Mouse (Mus musculus): Measurements from ENCODE around the gene Arfgef3.
"Not testable (repeated sequence)": the region's sequence is repeated elsewhere in the genome, so short reads cannot be mapped to it uniquely, and the experiment has no call there.

Arfgef3 gene

DNA sequence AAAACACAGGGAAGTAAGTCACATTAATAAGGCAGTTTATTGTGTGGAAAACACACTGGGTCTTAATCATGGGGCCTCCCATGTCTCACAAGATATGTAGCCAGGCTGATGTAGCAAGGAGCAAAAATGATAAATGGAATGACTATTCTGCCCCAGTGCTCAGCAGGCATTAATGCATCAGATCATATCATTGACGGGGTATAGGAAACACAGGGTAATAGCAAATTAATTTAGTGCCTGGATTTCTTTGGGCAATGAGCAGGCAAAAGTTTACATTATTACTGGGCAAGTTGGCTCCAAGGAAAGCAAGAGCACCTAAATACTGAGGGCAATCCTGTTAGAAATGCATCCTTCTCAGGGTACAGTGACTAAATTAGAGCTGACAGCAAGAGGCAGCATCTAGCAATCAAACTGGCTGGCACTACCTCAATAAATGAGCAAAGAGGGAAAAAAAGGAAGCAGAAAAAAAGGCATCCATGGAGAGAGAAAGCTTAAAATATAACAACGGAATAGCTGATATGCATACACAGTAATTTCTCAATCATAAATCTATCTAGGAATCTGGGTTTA lies 62.3 kb downstream of the Arfgef3 start:
- no peak for DNase-seq (ENCODE audit: low read depth)

DNA sequence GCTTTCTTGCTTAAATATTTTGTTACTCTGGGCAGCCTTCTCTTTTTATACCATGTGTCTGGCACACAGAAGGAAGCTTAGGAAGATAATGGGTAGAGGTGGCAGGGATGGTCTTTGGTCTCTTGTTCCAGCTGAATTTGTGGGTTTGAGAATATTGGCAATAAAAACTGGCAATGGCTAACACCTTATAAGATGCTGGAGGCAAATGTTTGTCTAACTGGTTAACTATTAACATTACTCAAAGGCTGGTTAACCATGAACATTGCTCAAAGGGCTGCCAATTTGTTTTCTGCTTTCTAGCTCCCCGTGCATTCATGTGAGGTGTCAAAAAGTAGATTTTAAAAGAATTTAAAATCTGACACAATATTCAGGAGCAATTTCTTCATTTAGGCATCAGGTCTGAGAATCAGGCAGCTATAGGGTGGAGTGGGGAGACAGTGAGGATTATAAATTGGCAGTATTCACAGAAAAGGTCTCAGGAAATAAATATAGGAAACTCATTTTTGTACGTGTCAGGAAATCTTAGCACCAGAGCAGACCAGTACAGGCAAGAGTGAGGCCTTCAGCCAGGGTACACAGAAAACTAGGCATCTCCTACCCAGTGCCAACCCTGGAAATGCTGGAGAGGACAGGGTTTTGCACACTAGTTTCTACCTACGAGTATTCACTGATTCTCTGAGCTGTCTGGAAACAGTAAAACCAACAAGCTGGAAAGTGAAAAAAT lies 62.9 kb downstream of the Arfgef3 start:
- no peak for DNase-seq (ENCODE audit: low read depth)

DNA sequence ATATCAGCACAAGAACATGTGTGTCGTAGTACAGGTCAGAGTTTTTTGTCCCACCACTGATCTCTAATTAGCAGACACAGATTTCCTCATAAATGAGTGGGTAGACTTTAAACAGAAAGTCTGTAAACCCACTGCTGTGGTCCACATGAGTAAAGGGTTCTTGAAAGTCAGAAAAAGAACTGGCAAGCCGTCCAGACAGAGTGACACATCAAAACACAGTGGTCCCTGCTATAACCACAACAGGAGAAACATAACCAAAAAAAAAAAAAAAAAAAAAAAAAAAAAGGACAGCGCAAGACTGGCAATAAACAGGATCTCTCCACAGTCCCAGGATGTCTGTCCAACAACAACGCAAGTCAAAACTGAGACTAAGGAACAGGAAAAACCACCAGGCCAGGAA lies 64.9 kb downstream of the Arfgef3 start:
- no peak for DNase-seq (ENCODE audit: low read depth)

DNA sequence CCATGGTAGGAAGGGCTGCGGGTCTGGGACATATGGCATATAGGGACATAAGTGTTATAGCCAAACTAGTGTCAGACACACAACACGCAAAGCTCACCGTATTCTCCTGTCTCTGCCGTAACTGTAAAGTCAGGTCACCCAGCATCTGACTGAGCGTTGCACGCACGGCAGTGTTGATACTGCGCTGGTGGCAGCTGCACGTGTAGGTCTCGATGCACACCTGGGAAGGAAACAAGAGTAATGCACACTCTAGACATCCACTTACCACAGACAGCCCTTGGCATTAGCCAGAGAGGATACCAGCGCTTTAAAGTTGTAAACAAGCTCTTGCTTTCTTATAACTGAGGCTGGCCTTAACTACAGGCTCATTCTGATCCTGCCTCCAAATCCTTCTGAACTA lies 79.0 kb downstream of the Arfgef3 start:
- DNase-seq (ENCODE audit: low read depth) = peak; percentile 10

DNA sequence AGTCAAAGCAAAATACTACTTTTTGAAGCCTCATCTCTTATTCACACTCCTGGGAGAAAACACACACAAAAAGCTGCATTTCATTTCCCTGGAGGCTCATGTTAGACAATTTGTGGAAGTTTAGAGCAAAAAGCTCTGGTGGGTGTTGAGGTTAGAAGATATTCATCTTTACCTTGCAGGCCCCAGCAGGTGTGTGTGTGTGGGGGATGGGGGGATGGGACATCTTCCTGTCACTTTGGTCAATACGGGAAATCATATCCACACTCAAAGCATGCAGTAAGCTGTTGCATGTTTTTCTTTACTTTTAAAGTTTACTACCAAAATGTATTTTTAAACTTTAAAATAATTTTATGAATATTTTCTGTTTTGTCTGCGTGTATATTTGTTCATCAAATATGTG lies 79.7 kb downstream of the Arfgef3 start:
- peak; percentile 7 for DNase-seq (ENCODE audit: low read depth)

DNA sequence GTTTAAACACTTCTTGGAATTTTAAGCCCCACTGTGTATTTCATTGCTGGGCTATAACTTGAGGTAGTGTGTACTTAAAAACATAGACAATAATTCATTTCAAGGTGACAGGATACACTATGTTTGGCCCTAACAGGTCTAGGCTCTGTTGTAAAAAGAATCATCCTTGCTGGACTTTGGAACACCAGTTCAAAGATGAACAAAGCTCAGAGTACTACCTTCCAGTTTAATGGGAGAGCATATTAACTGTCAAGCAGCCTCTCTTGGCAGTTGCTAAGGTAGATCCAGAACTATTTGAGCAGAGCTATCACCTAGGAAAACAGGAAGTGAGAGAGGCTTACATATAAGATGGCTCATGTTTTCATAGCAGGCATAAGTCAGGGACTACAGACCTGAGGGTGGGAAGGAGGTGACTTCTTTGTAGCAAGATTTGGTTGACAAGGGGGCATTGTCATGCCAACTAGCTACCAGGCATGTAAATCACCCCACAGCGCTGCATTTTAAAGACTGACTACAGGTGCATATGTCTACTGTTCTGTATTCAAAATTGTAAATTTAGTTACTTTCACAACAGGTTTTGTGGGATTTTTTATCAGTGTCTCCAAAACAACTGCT lies 82.0 kb downstream of the Arfgef3 start:
- DNase-seq (ENCODE audit: low read depth) = no peak

DNA sequence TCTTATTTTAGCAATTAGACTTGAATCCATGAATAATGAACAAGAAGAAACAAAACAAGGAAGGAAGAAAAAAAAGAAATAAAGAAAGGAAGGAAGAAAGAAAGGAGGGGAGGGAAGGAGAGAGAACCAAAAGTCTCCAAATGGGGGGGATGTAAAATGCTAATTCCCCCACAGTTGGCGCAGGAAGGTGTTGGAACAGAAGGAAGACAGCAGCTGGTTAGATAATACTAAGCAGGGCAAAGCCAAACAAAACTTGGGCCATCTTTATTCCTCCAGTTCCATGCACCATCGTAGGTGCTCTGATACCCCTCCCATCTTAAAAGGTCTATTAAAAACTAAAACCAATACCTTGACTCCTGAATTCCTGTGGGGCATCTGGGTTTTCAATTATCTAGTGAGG lies 82.8 kb downstream of the Arfgef3 start:
- no peak for DNase-seq (ENCODE audit: low read depth)

DNA sequence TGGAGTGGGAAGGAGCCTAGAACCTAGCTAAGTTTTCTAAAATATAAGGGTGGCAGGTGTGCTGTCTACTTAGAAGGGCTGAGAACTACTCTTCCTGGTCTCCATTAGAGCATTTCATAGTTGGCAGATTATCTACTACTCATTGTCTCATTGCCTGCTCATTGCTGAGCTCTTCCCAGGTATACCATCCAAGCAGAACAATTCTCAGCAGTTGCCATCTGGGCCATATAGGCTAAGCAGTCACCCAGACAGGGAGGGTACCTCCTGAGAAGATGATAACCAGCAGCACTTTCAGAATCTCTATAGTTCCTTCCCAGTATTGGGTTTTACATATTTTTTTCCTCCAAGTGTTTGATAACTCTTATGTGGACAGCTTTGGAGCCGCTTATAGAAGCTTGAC lies 86.2 kb downstream of the Arfgef3 start:
- no peak for DNase-seq (ENCODE audit: low read depth)

DNA sequence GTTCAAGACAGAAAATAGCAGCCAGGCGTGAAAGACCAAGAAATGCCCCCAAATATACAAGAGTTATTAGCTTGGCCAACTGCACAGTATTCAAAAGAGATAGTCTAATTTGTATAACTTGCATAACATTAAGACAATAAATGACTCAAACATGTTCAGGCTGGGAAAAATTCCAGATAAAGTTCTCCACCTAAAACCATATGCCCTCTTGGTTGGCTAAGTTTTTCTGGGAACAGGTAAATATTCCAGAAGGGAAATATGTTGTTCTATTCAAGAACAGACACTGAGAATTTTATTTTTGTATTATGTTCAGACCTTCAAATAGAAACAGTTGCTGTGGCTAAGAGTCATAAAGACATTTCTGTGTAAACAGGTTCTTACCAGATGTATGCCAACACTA lies 96.7 kb downstream of the Arfgef3 start:
- DNase-seq (ENCODE audit: low read depth) = no peak

DNA sequence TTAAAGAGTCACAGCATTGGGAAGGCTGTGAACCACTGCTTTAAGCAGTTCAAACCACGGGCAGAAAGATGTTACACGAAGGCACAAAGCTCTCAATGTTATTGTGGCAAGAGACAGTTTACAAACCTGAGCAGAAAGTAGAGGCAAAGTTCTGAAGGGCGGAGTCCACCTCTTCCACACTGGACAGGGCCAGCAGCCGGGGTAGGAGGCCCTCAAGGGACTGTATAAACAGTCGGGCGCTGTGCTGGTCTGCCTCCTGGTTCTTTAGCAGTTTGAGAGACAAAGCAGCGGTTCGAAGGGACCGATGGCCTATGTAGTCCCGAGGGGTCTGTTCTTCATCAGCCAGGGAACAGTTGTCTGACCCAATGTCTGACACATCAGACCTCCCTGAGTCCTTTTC lies 97.7 kb downstream of the Arfgef3 start:
- DNase-seq (ENCODE audit: low read depth) = no peak

DNA sequence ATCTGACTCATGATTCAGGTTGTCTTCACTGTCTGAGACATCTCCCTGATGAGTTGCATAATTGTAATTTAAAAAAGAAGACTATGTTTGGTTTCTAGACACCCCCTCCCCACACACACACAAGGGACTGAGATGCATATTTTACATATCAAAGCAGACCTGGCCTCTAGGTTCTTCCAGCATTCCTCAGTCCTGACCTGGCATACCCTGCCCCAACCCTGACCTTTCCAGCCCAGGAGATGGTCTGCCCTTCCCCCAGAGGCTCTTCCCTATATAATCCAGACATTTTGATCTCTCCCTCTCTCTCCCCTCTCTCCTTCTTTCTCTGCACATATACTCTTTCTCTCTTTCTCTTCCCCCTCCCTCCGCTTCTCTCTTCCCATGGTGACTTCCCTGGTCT lies 99.4 kb downstream of the Arfgef3 start:
- no peak for DNase-seq (ENCODE audit: low read depth)

DNA sequence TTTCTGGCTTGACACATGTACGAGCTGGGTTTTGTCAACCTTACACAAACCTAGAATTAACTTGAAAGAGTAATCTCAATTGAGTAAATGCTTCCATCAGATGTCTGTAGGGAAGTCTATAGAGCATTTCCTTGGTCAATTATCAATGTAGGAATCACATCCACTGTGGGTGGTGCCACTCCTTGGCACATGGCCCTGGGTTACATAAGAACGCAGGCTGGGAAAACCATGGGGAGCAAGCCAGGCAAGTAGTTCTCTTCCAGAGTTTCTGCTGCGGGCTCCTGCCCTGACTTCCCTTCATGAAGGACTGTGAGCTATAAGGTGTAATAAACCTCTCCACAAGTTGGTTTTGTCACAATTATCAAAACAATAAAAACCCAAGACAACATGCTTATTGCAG lies 100.2 kb downstream of the Arfgef3 start:
- DNase-seq (ENCODE audit: low read depth) = no peak

DNA sequence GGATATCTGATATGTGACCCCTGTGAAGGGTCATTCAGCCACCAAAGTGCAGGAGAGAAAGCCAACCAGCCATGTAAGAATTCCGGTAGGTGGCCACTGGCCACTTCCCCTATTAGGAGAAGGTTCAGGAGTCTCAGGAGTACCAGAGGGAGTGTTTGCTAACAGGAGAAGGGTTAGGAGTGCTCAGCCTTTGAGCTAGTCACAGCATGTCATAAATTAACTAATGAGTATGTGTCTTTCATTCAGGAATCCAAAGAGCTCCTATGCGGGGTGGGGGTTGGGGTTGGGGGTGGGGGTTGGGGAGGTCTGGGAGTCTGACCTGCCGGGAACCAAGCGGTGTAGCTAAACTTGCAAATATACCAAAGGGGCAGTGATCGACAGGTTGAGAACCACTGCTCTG lies 100.9 kb downstream of the Arfgef3 start:
- DNase-seq (ENCODE audit: low read depth) = no peak

DNA sequence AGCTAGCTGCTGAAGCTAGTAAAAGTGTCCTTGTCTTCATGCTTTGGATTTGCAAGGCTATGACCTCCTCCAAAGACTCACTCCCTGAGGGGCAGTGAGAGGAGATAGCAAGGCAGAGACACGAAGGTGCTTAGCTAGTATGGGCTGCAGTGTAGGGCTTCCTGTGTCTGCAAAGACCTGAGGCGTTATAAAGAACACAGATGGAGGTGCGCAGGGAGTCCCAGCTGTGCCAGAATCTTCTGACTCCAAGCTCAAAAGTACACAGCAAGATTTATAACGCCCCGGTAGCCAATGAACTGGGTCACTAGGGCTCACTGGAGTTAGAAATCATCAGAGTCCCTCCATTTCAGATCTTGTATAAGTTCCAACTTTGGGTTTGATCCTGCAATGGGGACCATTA lies 103.2 kb downstream of the Arfgef3 start:
- no peak for DNase-seq (ENCODE audit: low read depth)

DNA sequence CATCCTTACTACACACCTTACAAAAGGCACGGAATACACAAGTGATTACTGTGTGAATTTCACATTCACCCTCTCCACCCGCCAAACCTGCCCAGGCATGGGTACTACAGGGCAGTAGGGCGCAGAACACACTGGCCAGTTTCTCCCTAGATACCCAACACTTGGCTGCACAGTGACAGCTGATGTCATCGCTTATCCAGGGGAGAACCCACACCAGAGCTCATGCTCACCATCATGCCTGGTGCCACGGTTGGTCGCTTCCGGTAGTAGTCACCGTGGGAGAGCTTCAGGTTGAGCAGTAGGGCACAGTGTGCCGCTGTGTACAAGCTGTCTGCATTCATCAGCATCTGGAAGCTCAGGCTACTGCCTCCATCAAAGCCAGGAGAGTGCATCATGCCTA lies 108.3 kb downstream of the Arfgef3 start:
- no peak for DNase-seq (ENCODE audit: low read depth)

DNA sequence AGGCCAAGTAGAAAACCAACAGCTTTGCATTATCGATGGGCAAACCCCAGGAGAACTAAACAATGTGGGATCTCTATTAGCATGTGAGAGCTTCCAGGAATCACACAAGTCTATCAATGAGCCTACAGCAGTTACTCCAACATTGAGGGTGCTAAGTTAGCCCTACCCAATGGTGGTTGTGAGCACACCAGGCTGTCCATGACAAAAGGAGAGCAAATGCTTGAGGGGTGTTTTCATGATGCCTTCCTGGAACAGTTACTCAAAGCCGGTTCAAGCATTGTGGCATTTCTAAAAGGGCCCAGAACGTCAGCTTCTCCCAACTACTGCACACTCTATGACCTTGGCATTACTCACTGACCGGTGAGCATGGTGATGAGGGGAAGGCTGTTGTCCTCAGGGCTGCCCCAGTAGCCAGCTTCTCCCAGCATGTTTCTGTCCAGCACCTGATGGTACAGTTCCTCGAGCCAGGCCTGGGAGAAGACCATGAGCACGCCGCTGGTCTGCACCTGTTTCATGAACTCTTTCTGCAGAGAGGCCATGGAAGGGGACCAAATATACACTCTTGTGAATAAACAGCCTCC lies 109.3 kb downstream of the Arfgef3 start:
- no peak for DNase-seq (ENCODE audit: low read depth)

DNA sequence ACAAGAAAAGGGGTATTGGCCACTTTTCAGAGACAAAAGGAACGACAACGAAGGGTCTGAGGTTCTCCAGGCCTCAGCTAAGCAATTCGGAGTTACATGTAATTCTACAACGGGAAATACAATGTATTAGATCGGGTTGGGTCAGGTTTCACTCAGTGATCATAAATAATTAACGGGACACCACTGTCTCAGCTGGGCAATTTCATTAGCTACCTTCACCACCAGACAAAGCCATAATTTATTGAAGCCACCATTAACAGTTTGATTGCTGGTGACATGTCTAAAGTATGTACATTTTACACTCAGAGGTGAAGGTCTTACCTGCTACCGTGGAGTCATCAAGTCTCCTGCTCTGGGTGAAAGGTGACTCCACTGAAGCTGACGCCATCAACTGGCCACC lies 113.3 kb downstream of the Arfgef3 start:
- DNase-seq (ENCODE audit: low read depth) = no peak

DNA sequence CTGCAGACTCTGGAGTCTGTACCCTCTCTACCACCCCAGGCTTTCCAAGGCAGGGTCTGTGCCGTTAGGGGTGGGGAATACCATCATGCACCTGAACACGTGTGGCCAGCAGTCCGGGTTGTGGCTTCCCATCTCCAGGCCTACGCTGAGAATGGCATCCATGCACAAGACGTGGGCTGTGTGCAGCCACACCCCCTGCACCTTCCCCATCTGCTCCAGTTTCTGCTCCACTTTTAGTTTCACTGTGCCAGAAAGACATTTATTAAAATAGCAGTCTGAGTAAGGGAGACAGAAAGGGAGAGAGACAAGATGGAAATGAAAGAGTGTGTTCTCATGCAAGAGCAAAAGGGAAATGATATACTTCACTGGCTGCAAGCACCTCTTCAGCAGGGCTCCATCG lies 116.2 kb downstream of the Arfgef3 start:
- DNase-seq (ENCODE audit: low read depth) = no peak

DNA sequence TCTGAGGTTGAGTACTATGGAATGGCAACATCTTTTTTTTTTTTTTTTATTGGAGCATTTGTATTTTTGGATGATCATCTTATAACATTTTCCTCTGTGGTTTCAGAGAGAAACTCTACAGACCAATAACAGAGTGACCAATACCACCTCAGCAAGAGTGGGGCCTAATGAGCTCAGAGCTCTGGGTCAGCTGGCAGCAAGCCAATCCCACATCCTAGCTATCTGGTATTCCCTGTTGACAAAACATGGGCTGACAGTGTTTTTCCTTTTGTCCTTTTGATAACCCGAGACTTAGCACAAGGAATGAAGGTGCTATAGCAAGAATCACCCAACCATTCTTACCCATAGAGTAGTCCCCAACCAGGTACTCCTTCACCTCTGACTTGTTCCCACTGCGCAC lies 131.0 kb downstream of the Arfgef3 start:
- DNase-seq (ENCODE audit: low read depth) = no peak

DNA sequence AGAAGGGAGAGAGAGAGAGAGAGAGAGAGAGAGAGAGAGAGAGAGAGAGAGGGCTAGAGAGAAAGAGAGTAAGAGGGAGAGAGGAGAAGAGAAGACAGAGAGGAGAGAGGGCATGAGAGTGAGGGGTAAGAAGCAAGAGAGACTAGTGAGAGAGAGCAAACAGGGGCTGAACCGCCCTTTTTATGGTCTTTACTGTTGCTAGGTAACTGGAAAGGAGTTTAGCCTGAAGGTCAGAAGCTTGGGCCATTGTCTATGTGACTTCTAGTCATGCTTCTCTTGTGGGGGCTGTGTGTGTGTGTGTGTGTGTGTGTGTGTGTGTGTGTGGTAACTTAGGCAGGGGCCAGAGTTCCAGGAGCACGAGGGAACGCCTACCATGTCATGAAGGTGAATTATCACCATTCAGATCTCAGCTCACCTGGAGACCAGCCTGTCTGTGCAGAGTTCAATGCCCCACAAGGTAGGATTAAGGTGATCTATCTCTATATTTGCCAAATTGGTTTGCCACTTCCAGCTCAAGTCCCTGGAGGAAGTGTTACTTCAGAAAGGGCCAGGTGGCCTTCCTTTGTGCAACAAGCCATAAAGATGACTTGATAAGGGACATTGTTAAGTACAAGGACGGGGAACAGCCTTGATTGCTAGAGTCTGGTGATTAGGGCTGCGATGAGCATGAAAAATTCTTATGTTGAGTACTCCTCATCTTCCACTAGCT lies 138.8 kb downstream of the Arfgef3 start:
- DNase-seq (ENCODE audit: low read depth) = not testable (repeated sequence)

DNA sequence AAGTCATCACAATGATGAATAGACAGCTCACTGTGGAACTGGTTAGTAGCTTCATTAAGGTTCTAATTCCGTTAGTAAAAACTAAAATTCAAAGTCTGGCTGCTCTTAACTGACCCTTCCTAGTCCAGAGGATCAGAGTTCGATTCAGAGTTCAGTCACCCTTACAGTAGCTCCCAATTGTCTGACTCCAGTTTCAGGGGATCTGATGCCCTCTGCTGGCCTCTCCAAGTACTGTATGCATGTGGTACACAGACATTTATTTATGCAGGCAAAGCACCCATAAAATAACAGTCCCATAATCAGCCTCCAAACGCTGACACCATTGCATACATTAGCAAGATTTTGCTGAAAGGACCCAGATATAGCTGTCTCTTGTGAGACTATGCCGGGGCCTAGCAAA lies 141.7 kb downstream of the Arfgef3 start:
- DNase-seq (ENCODE audit: low read depth) = peak; percentile 63

DNA sequence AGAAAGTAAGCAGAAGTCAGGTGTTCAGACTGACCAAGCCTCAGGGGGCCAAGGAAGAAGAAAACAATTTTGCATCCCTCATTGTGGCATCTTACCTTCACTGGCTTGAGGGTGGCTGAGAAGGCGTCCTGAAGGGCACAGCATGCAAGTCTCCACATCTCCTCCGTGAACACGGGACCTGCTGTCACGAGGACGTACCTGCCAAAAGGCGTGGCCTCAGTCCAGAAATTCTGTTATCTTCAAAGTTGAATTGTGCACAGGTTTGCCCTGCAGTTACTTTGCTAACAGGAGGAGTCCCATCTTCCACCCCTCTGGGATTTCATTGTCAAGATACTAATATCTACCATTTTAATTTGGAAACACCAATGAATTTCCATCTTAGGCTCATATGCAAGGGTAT lies 146.1 kb downstream of the Arfgef3 start:
- DNase-seq (ENCODE audit: low read depth) = no peak

DNA sequence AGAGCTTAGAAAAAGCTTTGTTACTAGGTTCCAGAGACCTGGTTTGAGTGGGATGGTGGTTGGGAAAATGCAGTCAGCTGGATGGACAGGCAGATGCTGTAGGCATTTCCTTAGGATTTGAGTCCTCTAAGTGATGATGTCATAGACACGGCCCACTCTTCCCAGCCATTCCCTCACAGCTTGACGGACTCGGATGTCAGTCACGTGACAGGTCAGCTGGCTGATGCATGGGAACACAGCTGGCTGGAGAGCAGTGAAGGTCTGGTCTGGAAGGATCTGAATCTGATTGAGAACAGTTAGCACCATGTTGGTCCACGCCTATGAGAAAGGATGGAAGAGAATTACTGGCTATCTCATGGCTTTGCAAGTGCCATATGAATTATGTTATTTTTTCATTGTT lies 154.3 kb downstream of the Arfgef3 start:
- DNase-seq (ENCODE audit: low read depth) = no peak

All from naive thymus-derived CD4-positive, alpha-beta T cell, adult 2 months (primary cell).